Mouse (Mus musculus): ENCODE measurements around the gene Mcu. TPM values are rescaled to one million over a fixed set of nuclear protein-coding genes. Genes with fewer than 3 reads are reported as not detected.

The Mcu gene
- polyA plus RNA-seq, 2 experiments, result 3.5 to 7.9 TPM

DNA sequence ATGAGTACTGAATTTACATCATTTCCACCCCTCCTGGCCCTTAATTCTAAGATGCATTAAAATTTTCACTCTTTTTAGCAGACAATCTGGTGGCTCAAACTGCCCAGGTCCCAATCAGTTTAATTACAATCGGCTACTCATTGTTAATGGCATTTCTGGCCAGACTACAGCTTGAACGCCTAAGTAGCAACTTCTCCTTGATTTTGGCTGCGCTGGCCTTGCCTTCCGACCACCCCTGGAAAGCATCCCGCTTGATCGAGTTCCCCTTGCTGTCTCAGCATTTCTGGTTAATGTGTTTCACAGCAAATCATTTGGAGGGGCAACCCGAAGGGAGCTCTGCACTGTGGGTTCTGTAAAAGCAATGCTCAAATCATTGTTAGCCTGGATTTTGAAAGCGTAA is 14.4 kb downstream of the Mcu start:
- H3K4me1 ChIP-seq (replicated peaks; ENCODE audit: control insufficient read depth in 2 of 2, insufficient read depth in 2 of 2, low read length in 1 of 2), result 0 out of 4 replicates have a peak, but pooled peaks cover 0 to 4% of the 10 kb centered on the region in 2 experiments
- 69% methylated on average over 8 of the region's 8 CpGs for WGBS (ENCODE audit: insufficient replicate concordance)
- no peak overlapping the region for H3K4me3 ChIP-seq (ENCODE audit: insufficient read depth in 1 of 2, low read depth in 2 of 2, low read length in 2 of 2)
- H3K9me3 ChIP-seq (ENCODE audit: control insufficient read depth, low read length), result no peaks in the 10 kb centered on the region
- TF ChIP-seq CTCF (IDR thresholded peaks at IDR 0.05; ENCODE audit: low read depth) (no peak), EP300 (IDR thresholded peaks at IDR 0.05; ENCODE audit: low read depth) (no peak)
- H3K27me3 ChIP-seq (ENCODE audit: control insufficient read depth, insufficient read depth, low read length), result no peaks in the 10 kb centered on the region
- H3K36me3 ChIP-seq (replicated peaks; ENCODE audit: control insufficient read depth, insufficient read depth, low read depth), result no peaks in the 10 kb centered on the region
- DNase-seq (ENCODE audit: low read depth in 3 of 3, low spot score in 3 of 3) (no peak), ATAC-seq (ENCODE audit: insufficient read depth) (no peak)
- H3K4me2 ChIP-seq (ENCODE audit: low read depth), result no peak overlapping the region
- H3K9ac ChIP-seq (replicated peaks), result no peak overlapping the region
- no peak overlapping the region for H3K27ac ChIP-seq

DNA sequence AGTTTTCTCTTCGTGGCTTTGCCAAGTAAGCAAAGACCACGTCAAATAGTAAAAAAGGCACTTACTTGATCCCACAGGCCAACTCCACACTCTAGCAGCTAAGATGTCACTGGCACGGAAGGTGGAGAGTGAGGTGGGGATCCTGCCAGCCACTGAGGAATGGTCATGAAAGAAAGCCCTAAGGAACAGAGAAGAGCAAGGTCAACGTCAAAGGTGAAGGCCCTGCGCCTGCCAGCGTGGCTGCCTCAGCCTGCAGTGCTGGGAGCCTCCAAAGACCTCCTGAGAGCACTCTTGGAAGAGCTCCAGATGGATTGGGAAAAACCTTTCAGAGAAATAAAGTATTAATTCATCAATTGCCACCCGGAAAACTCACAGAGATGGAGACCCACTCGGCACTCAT is 16.0 kb downstream of the Mcu start:
- no peak for ATAC-seq (ENCODE audit: insufficient read depth)
- no peak overlapping the region for H3K9ac ChIP-seq (replicated peaks)
- no peak overlapping the region for H3K4me2 ChIP-seq (ENCODE audit: low read depth)
- no peak for DNase-seq (ENCODE audit: low read depth in 3 of 3, low spot score in 3 of 3)
- no peaks in the 10 kb centered on the region for H3K27me3 ChIP-seq (ENCODE audit: control insufficient read depth, insufficient read depth, low read length)
- WGBS (ENCODE audit: insufficient replicate concordance), result 74% methylated on average over 8 of the region's 8 CpGs
- H3K36me3 ChIP-seq (replicated peaks; ENCODE audit: control insufficient read depth, insufficient read depth, low read depth), result no peaks in the 10 kb centered on the region
- no peaks in the 10 kb centered on the region for H3K9me3 ChIP-seq (ENCODE audit: control insufficient read depth, low read length)
- H3K27ac ChIP-seq, result no peak overlapping the region
- H3K4me3 ChIP-seq (ENCODE audit: insufficient read depth in 1 of 2, low read depth in 2 of 2, low read length in 2 of 2), result no peak overlapping the region
- H3K4me1 ChIP-seq (replicated peaks; ENCODE audit: control insufficient read depth in 2 of 2, insufficient read depth in 2 of 2, low read length in 1 of 2), result 0 out of 4 replicates have a peak, but pooled peaks cover 0 to 4% of the 10 kb centered on the region in 2 experiments
- no peak for TF ChIP-seq CTCF (IDR thresholded peaks at IDR 0.05; ENCODE audit: low read depth)
- no peak for TF ChIP-seq EP300 (IDR thresholded peaks at IDR 0.05; ENCODE audit: low read depth)

DNA sequence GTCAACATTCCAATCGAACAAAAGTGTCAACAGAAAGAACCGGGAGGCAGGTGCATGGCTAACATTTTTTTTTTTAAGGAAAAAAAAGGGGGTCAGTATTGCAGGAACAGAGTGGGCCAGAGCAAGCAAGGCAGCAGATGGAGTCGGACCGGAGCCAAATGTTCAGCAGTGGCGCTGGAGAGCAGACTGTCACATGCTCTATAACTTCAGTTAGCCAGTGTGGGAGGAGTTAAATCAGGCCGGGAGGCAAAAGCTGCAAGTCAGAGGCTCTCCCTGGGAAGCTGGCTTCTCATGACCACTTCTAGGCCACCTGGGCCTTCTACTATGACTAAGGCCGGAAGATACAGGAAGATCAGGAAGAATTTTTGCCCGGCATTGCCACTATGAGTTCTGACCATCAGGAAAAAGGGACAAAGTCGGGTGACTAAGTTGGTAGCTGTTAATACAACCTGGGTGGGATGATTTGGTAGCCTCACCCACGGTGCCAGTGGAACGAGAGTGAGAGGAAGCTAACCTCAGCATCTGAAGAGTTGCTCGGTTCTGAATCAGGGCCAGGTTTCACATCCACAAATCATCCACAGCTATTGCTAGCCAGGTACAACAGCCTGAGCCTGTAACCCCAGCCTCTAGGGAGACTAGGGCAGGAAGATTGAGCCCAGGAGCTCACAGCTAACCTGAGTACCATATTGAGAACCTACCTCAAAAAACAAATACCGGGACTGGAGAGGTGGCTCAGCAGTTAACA is 22.5 kb downstream of the Mcu start:
- no peak overlapping the region for H3K9ac ChIP-seq (replicated peaks)
- no peak for DNase-seq (ENCODE audit: low read depth in 3 of 3, low spot score in 3 of 3)
- no peaks in the 10 kb centered on the region for H3K9me3 ChIP-seq (ENCODE audit: control insufficient read depth, low read length)
- H3K27ac ChIP-seq, result no peak overlapping the region
- H3K4me1 ChIP-seq (replicated peaks; ENCODE audit: control insufficient read depth in 2 of 2, insufficient read depth in 2 of 2, low read length in 1 of 2), result 0 out of 4 replicates have a peak, but pooled peaks cover 0 to 3% of the 10 kb centered on the region in 2 experiments
- TF ChIP-seq CTCF (IDR thresholded peaks at IDR 0.05; ENCODE audit: low read depth), result no peak
- TF ChIP-seq EP300 (IDR thresholded peaks at IDR 0.05; ENCODE audit: low read depth), result no peak
- no peaks in the 10 kb centered on the region for H3K27me3 ChIP-seq (ENCODE audit: control insufficient read depth, insufficient read depth, low read length)
- WGBS (ENCODE audit: insufficient replicate concordance), result 65% methylated on average over 13 of the region's 13 CpGs
- no peak overlapping the region for H3K4me2 ChIP-seq (ENCODE audit: low read depth)
- H3K36me3 ChIP-seq (replicated peaks; ENCODE audit: control insufficient read depth, insufficient read depth, low read depth), result no peaks in the 10 kb centered on the region
- no peak overlapping the region for H3K4me3 ChIP-seq (ENCODE audit: insufficient read depth in 1 of 2, low read depth in 2 of 2, low read length in 2 of 2)
- ATAC-seq (ENCODE audit: insufficient read depth), result no peak

DNA sequence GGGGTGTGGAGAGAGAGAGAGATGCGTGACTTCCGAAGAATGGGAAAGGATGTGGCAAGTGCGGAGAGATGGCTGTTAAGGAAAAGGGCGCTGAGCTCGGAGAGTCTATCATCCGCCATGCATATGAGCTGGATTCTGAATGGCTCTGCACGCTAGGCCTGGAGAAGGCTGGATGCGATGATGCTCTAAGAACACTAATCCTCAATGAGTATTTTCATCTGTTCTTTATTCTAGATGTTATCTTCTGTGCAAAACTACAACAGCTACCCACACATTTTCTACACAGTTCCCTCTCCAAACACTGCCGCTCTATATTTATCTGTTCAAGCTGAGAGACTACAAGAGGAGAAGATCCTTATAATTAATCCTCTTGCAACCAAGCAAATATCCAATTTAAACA is 25.9 kb downstream of the Mcu start:
- H3K27me3 ChIP-seq (ENCODE audit: control insufficient read depth, insufficient read depth, low read length), result no peaks in the 10 kb centered on the region
- no peak overlapping the region for H3K4me3 ChIP-seq (ENCODE audit: insufficient read depth in 1 of 2, low read depth in 2 of 2, low read length in 2 of 2)
- TF ChIP-seq CTCF (IDR thresholded peaks at IDR 0.05; ENCODE audit: low read depth) (no peak), EP300 (IDR thresholded peaks at IDR 0.05; ENCODE audit: low read depth) (no peak)
- H3K4me1 ChIP-seq (replicated peaks; ENCODE audit: control insufficient read depth in 2 of 2, insufficient read depth in 2 of 2, low read length in 1 of 2), result peaks cover 0 to 5% of the 10 kb centered on the region in 2 experiments; a peak in 1 of 4 replicates
- ATAC-seq (ENCODE audit: insufficient read depth) (no peak), DNase-seq (ENCODE audit: low read depth in 3 of 3, low spot score in 3 of 3) (no peak)
- no peaks in the 10 kb centered on the region for H3K9me3 ChIP-seq (ENCODE audit: control insufficient read depth, low read length)
- no peaks in the 10 kb centered on the region for H3K36me3 ChIP-seq (replicated peaks; ENCODE audit: control insufficient read depth, insufficient read depth, low read depth)
- 87% methylated on average over 9 of the region's 9 CpGs for WGBS (ENCODE audit: insufficient replicate concordance)
- H3K9ac ChIP-seq (replicated peaks), result no peak overlapping the region
- no peak overlapping the region for H3K27ac ChIP-seq
- no peak overlapping the region for H3K4me2 ChIP-seq (ENCODE audit: low read depth)

- Histone ChIP-seq H3K4me2 (ENCODE audit: low read depth) (peak overlapping the region; percentile 44), H3K4me1 (replicated peaks; ENCODE audit: control insufficient read depth in 2 of 2, insufficient read depth in 2 of 2, low read length in 1 of 2) (peaks cover 0 to 5% of the 10 kb centered on the region in 2 experiments; a peak in 1 of 4 replicates), H3K27ac (no peak overlapping the region), H3K27me3 (ENCODE audit: control insufficient read depth, insufficient read depth, low read length) (no peaks in the 10 kb centered on the region), H3K4me3 (ENCODE audit: insufficient read depth in 1 of 2, low read depth in 2 of 2, low read length in 2 of 2) (peak overlapping the region in 1 of 2 experiments; percentile 30; a peak in 2 of 4 replicates), H3K36me3 (replicated peaks; ENCODE audit: control insufficient read depth, insufficient read depth, low read depth) (no peaks in the 10 kb centered on the region), H3K9ac (replicated peaks) (peak overlapping the region; percentile 9; the same call in 1 of the 2 replicates), H3K9me3 (ENCODE audit: control insufficient read depth, low read length) (no peaks in the 10 kb centered on the region)
- TF ChIP-seq EP300 (IDR thresholded peaks at IDR 0.05; ENCODE audit: low read depth), result no peak
- no peak for TF ChIP-seq CTCF (IDR thresholded peaks at IDR 0.05; ENCODE audit: low read depth)
- DNase-seq (ENCODE audit: low read depth in 3 of 3, low spot score in 3 of 3) (no peak), ATAC-seq (ENCODE audit: insufficient read depth) (no peak)
- 39% methylated on average over 13 of the region's 13 CpGs for WGBS (ENCODE audit: insufficient replicate concordance)
Observed at GRCm38 (mm10) chr10:59589856-59590255, 26.6 kb downstream of the Mcu start.

Data from liver, embryonic 14.5 days (tissue).